Mouse (Mus musculus) embryonic facial prominence, embryonic 12.5 days (tissue): ENCODE data around the gene Efcab8. TPM values are rescaled to one million over a fixed set of nuclear protein-coding genes. Genes with fewer than 3 reads are reported as not detected.

Experiments used
- ATAC-seq: fragments of 200-750 bp; cut with Nextera tagmentation; 2 replicates; pipeline ENCODE4 v1.8.0; 2017; ENCODE audit not compliant: insufficient number of reproducible peaks, insufficient read depth, low FRiP score, low TSS enrichment
- H3K27ac ChIP-seq: fragments of 300-500 bp; sonication (generic); 2 replicates; pipeline ENCODE4 v1.5.1; 2016; ENCODE audit warnings: mild to moderate bottlenecking
- H3K27me3 ChIP-seq: fragments of 300-500 bp; sonication (generic); 2 replicates; pipeline ENCODE4 v1.6.1; 2016; ENCODE audit warnings: mild to moderate bottlenecking, moderate library complexity
- H3K36me3 ChIP-seq: fragments of 300-500 bp; sonication (generic); 2 replicates; pipeline ENCODE4 v1.6.1; 2016; ENCODE audit warnings: mild to moderate bottlenecking
- H3K4me1 ChIP-seq: fragments of 300-500 bp; sonication (generic); 2 replicates; pipeline ENCODE4 v1.6.1; 2016
- H3K4me2 ChIP-seq: fragments of 300-500 bp; sonication (generic); replicated peaks from 2 replicates; pipeline ENCODE4 v1.6.1; 2016; ENCODE audit warnings: mild to moderate bottlenecking, moderate library complexity
- H3K4me3 ChIP-seq: fragments of 300-500 bp; sonication (generic); 2 replicates; pipeline ENCODE4 v1.5.1; 2016; ENCODE audit warnings: mild to moderate bottlenecking
- H3K9ac ChIP-seq: fragments of 300-500 bp; sonication (generic); 2 replicates; pipeline ENCODE4 v1.6.1; 2016; ENCODE audit warnings: mild to moderate bottlenecking, moderate library complexity
- H3K9me3 ChIP-seq: fragments of 300-500 bp; sonication (generic); 2 replicates; pipeline ENCODE4 v1.6.1; 2016; ENCODE audit warnings: mild to moderate bottlenecking, moderate library complexity
- WGBS: fragments of 180-500 bp; shearing (Covaris S2); methylation state at CpG from one replicate; pipeline ENCODE4 v1.1.7; 2016; 5-methylcytosine and 5-hydroxymethylcytosine counted together
- polyA plus RNA-seq: library from polyadenylated mRNA; unstranded; fragments of >200 nt; fragmentation: Nextera tagmentation; extraction: Ambion mirVana; gene quantifications from 2 replicates; pipeline ENCODE4 v1.2.1, GENCODE M21; 2016

The Efcab8 gene
- polyA plus RNA-seq, 1 experiment from 2014 or later = 0.04 TPM

DNA sequence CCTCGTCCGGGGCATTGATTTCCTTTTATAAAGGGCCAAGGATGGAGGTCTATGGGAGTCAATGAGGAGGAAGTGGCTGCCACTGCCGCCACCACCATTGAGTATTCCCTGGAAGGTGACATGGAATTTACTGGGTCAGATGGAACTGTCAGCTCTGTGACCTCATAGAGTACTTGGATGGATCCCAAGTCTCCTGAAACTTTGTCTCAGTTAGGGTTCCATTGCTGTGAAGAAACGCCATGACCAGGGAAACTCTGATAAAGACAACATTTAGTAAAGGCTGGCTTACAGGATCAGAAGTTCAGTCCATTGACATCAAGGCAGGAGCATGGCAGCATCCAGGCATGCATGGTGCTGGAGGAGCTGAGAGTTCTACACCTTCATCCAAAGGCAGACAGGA is 91.3 kb downstream of the Efcab8 start, which contains the start of gene Sun5:
Sun5 (minus strand) TSS at position 101 of the 400 bp plus-strand sequence.
- no peak for ATAC-seq
- Histone ChIP-seq H3K36me3 (no peaks in the 10 kb centered on the region), H3K4me1 (no peaks in the 10 kb centered on the region), H3K4me2 (no peak within 1 kb of the TSS), H3K9me3 (no peaks in the 10 kb centered on the region), H3K27ac (no peak within 1 kb of the TSS), H3K27me3 (no peaks in the 10 kb centered on the region), H3K4me3 (no peak within 1 kb of the TSS), H3K9ac (no peak within 1 kb of the TSS)
- WGBS = 83% methylated on average over 4 of the region's 4 CpGs

DNA sequence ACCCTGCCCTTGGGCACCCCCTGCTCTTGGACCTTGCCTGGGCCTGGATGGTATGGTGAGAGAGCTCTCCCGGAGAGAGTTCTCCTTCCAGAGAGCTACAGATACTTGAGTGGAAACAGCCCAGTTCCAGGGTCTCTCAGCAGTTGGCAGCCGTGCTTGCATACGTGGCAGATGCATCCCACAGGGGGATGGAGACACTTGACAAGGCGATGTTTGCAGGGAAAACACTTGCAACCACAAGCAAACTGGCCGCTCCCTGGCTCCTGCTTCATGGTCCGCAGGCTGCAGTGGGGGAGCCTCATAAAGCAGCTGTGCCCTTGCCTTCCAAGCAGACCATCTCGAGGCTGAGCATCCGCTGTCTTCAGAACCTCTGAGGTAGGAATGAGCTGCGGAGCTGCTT is 95.0 kb downstream of the Efcab8 start, which contains the start of gene Bpifb2:
Bpifb2 (plus strand) TSS at position 301 of the 400 bp plus-strand sequence.
- Histone ChIP-seq H3K27ac (no peak within 1 kb of the TSS), H3K9ac (no peak within 1 kb of the TSS), H3K4me2 (no peak within 1 kb of the TSS), H3K9me3 (no peaks in the 10 kb centered on the region), H3K27me3 (no peaks in the 10 kb centered on the region), H3K36me3 (no peaks in the 10 kb centered on the region), H3K4me1 (no peaks in the 10 kb centered on the region), H3K4me3 (no peak within 1 kb of the TSS)
- WGBS = 75% methylated on average over 9 of the region's 9 CpGs
- no peak for ATAC-seq

Other genes starting within 250 kb of the Efcab8 start
- gene Nol4l, start 250.0 kb upstream of the Efcab8 start, polyA plus RNA-seq = 19.4 and 22.3 TPM in 2 replicates
- gene Commd7, start 147.2 kb upstream of the Efcab8 start, polyA plus RNA-seq = 71.3 and 73.0 TPM in 2 replicates
- gene Dnmt3b, start 130.5 kb upstream of the Efcab8 start, polyA plus RNA-seq = 15.0 and 15.1 TPM in 2 replicates
- not detected in 2 replicates for gene Dnmt3c, start 83.3 kb upstream of the Efcab8 start, polyA plus RNA-seq
- gene Mapre1, start 38.7 kb upstream of the Efcab8 start, polyA plus RNA-seq = 246 and 284 TPM in 2 replicates
- not detected in 2 replicates for gene Sun5, start 91.2 kb downstream of the Efcab8 start, polyA plus RNA-seq
- not detected in 2 replicates for gene Bpifb2, start 95.1 kb downstream of the Efcab8 start, polyA plus RNA-seq
- gene Bpifb6, start 120.5 kb downstream of the Efcab8 start, polyA plus RNA-seq = not detected in 2 replicates
- not detected in 2 replicates for gene Bpifb3, start 138.3 kb downstream of the Efcab8 start, polyA plus RNA-seq
- gene Bpifb4, start 158.3 kb downstream of the Efcab8 start, polyA plus RNA-seq = not detected in 2 replicates
- not detected in 2 replicates for gene Bpifa6, start 195.0 kb downstream of the Efcab8 start, polyA plus RNA-seq
- gene Bpifa2, start 228.3 kb downstream of the Efcab8 start, polyA plus RNA-seq = not detected in 2 replicates